Mouse (Mus musculus) midbrain, postnatal 0 days (tissue): Measurements from ENCODE around the gene Zeb2. TPM values are rescaled to one million over a fixed set of nuclear protein-coding genes. Genes with fewer than 3 reads are reported as not detected.

Source experiments
- ATAC-seq: fragments of 200-750 bp; cut with Nextera tagmentation; 2 replicates; pipeline ENCODE4 v1.8.0; 2017; ENCODE audit warnings: moderate number of reproducible peaks, mild to moderate bottlenecking, moderate TSS enrichment, moderate library complexity; ENCODE audit not compliant: low FRiP score
- DNase-seq: peaks from one replicate; pipeline ENCODE4 v3.0.0-alpha.2; 2015; ENCODE audit warnings: low spot score
- H3K27ac ChIP-seq: fragments of 300-500 bp; sonication (generic); 2 replicates; pipeline ENCODE4 v1.5.1; 2014; ENCODE audit warnings: low read depth, mild to moderate bottlenecking, low read length, mixed read lengths
- H3K27me3 ChIP-seq: fragments of 300-500 bp; sonication (generic); 2 replicates; pipeline ENCODE4 v1.6.1; 2014; ENCODE audit warnings: low read length, control low read depth, mixed read lengths; ENCODE audit not compliant: insufficient read depth
- H3K36me3 ChIP-seq: fragments of 300-500 bp; sonication (generic); 2 replicates; pipeline ENCODE4 v1.6.1; 2014; ENCODE audit warnings: low read length, control low read depth, mixed read lengths; ENCODE audit not compliant: insufficient read depth
- H3K4me1 ChIP-seq: fragments of 300-500 bp; sonication (generic); 2 replicates; pipeline ENCODE4 v1.6.1; 2014; ENCODE audit warnings: mild to moderate bottlenecking, control low read depth, antibody characterized with exemption, low read length, mixed read lengths; ENCODE audit not compliant: insufficient read depth
- H3K4me2 ChIP-seq: fragments of 300-500 bp; sonication (generic); 2 replicates; pipeline ENCODE4 v1.6.1; 2014; ENCODE audit warnings: low read depth, mild to moderate bottlenecking, low read length, mixed read lengths; ENCODE audit not compliant: poor library complexity, severe bottlenecking
- H3K4me3 ChIP-seq: fragments of 300-500 bp; sonication (generic); 2 replicates; pipeline ENCODE4 v1.5.1; 2014; ENCODE audit warnings: low read depth, mild to moderate bottlenecking, low read length, moderate library complexity
- H3K9ac ChIP-seq: fragments of 300-500 bp; sonication (generic); replicated peaks from 2 replicates; pipeline ENCODE4 v1.6.1; 2014; ENCODE audit warnings: mild to moderate bottlenecking, low read length, moderate library complexity, mixed read lengths; ENCODE audit not compliant: poor library complexity, severe bottlenecking
- H3K9me3 ChIP-seq: fragments of 300-500 bp; sonication (generic); 2 replicates; pipeline ENCODE4 v1.6.1; 2016; ENCODE audit warnings: low read length, control low read depth
- CTCF ChIP-seq: IDR thresholded peaks from 2 replicates; pipeline ENCODE4 v1.5.1; 2016; ENCODE audit warnings: antibody characterized with exemption, mild to moderate bottlenecking
- WGBS: fragments of 180-500 bp; shearing (Covaris S2); extraction: QIAGEN DNeasy Blood & Tissue Kit; methylation state at CpG from one replicate; pipeline ENCODE4 v1.1.7; 2014; 5-methylcytosine and 5-hydroxymethylcytosine counted together
- polyA plus RNA-seq: library from polyadenylated mRNA; unstranded; fragments of >200 nt; fragmentation: Nextera tagmentation; extraction: Ambion mirVana; gene quantifications from 2 replicates; pipeline ENCODE4 v1.2.1, GENCODE M21; 2015
- total RNA-seq: library from RNA; depleted of rRNA; stranded (reverse); fragments of >200 nt; gene quantifications from 2 replicates; pipeline ENCODE4 v1.2.3, GENCODE M21; 2014

The Zeb2 gene
- total and polyA plus RNA-seq, 2 experiments from 2014 or later = 15.3 to 39.6 TPM

DNA sequence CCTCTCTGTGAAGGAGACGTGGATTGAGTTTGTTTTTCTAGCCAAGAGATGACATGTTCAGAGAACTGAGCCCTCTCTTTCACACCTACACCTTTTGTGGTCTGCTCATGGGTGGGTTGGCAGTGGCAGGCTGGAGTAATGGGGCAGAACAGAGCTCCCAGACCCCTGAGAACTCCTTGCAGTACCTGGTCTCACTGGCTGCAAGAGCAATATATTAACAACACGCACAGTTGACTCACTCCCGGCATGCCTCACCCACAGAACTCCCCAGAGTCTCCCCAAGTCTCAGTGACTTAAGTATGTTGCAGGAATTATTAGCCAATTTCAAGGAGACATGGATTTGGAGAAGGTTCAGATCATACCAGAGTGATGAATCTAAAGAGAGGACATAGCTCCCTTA is 140.1 kb downstream of the Zeb2 start:
- no peaks in the 10 kb centered on the region; the same call in 1 of the 2 replicates for H3K4me1 ChIP-seq
- no peak overlapping the region for H3K9ac ChIP-seq
- H3K36me3 ChIP-seq = no peaks in the 10 kb centered on the region
- TF ChIP-seq CTCF = no peak
- no peak overlapping the region for H3K4me2 ChIP-seq
- no peak for ATAC-seq
- no peaks in the 10 kb centered on the region for H3K27me3 ChIP-seq
- no peak overlapping the region for H3K27ac ChIP-seq
- no peak for DNase-seq
- WGBS = 86% methylated on average over 3 of the region's 3 CpGs
- no peaks in the 10 kb centered on the region for H3K9me3 ChIP-seq
- H3K4me3 ChIP-seq = no peak overlapping the region

DNA sequence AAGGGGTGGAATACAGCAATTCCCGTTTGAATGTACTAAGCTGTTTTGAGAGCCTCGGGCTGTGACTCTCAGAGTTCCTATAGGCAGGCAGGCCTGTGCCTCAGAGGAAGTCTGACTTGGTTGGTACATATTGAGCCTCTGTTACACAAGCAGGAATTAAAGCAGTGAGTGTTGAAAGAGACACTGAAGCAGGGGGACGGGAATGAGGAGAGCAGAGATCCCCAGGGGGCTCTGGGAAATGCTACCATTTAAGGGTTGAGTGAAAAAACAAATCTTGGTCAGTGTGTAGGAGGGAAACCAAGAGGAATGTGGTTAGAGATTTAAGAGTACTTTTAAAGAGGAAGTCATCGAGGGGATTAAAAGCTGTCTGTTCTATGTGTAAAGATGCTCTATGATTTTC is 140.7 kb downstream of the Zeb2 start:
- Histone ChIP-seq H3K27ac (no peak overlapping the region), H3K27me3 (no peaks in the 10 kb centered on the region), H3K4me3 (no peak overlapping the region), H3K36me3 (no peaks in the 10 kb centered on the region), H3K9ac (no peak overlapping the region), H3K4me2 (no peak overlapping the region), H3K4me1 (no peaks in the 10 kb centered on the region; the same call in 1 of the 2 replicates), H3K9me3 (no peaks in the 10 kb centered on the region)
- 51% methylated on average over 4 of the region's 4 CpGs for WGBS
- DNase-seq = no peak
- no peak for TF ChIP-seq CTCF
- no peak for ATAC-seq

DNA sequence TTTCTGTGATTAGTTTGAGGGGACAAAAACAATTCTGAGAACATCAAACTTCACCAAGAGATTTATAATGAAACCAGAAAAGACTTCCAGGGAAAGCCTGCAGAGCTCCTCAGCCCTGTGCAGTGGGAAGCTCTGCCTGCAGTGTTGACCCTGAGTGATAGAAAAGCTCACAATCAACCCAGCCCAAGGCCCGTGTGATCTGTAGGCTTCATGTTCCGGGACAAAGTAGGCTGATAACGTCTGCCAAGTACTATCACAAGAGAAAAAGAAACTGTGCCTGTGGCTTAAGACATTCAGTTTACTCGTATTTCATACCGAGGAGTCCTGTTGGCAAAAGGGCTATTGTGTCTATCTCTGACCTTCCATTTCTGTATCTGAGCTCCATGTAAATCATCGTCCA is 143.4 kb downstream of the Zeb2 start:
- ATAC-seq (no peak), DNase-seq (no peak)
- 89% methylated on average over 6 of the region's 6 CpGs for WGBS
- Histone ChIP-seq H3K36me3 (no peaks in the 10 kb centered on the region), H3K9me3 (no peaks in the 10 kb centered on the region), H3K4me3 (no peak overlapping the region), H3K4me1 (no peaks in the 10 kb centered on the region), H3K9ac (no peak overlapping the region), H3K4me2 (no peak overlapping the region), H3K27ac (no peak overlapping the region), H3K27me3 (no peaks in the 10 kb centered on the region)
- TF ChIP-seq CTCF = no peak

DNA sequence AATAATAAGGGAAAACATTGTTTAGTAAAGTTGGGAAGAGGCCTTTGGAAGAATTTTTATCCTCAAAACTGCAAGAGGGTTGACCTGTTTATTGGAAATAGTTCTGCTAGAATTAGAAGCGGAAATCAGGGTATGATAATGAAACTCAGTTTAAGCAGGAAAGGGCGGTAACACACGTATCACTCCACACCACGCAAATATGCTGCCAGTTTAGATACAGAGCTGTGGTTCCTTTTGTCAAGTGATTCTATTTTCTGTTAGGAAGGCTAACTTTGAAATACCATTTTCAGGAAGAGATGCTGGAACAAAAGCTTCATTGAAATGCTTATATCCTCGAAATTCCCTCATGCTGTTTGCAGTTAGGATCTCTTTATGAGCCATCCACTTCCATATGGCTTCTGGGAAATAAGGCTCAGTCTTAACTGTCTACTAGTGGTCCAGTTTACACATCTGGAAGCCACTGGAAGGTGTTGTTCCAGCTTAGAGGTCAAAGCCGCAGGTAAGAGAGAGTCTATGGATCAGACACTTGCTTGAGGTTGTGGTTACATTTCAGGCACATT is 147.0 kb downstream of the Zeb2 start:
- WGBS = 83% methylated on average over 6 of the region's 6 CpGs
- no peak for DNase-seq
- Histone ChIP-seq H3K9me3 (no peaks in the 10 kb centered on the region), H3K27ac (no peak overlapping the region), H3K9ac (no peak overlapping the region), H3K4me1 (no peaks in the 10 kb centered on the region), H3K4me2 (no peak overlapping the region), H3K4me3 (no peak overlapping the region), H3K27me3 (no peaks in the 10 kb centered on the region), H3K36me3 (no peaks in the 10 kb centered on the region)
- no peak for TF ChIP-seq CTCF
- no peak for ATAC-seq

DNA sequence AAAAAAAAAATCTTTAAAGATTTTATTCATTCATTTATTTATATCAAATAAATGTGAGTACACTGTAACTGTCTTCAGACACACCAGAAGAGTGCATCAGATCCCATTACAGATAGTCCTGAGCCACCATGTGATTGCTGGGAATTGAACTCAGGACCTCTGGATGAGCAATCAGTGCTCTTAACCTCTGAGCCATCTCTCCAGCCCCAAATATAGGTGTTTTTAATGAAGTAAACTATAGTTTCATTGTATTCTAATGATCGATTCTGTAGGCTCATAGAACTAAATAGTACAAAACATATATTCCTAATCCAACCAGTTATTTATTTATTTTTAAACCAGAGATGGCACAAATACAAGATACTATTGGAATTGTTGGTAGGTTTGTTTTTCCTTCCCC is 147.6 kb downstream of the Zeb2 start:
- WGBS = 96% methylated on average over 1 of the region's 1 CpGs
- Histone ChIP-seq H3K36me3 (no peaks in the 10 kb centered on the region), H3K9ac (no peak overlapping the region), H3K9me3 (no peaks in the 10 kb centered on the region), H3K4me1 (no peaks in the 10 kb centered on the region), H3K27ac (no peak overlapping the region), H3K4me3 (no peak overlapping the region), H3K4me2 (no peak overlapping the region), H3K27me3 (no peaks in the 10 kb centered on the region)
- TF ChIP-seq CTCF = no peak
- ATAC-seq (no peak), DNase-seq (no peak)

DNA sequence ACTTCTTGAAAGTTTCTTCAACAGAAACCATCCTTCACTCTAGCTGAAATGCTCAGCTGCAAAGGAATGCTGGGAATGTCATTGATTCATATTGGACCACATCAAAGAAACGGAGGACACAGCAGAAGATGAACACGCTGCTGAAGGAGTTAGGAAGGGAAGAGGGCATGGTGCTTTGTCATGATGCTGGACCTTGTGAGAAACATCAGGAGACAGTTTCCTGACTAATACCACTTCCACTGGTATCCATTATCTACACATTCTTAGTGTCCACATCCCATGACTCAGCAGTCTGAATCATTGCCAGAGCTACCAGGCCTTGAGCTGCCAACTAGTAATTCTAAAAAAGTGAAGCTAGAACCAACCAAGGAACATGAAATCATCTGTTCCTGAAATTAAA is 148.0 kb downstream of the Zeb2 start:
- Histone ChIP-seq H3K4me3 (no peak overlapping the region), H3K4me2 (no peak overlapping the region), H3K27ac (no peak overlapping the region), H3K36me3 (no peaks in the 10 kb centered on the region), H3K9ac (no peak overlapping the region), H3K4me1 (no peaks in the 10 kb centered on the region), H3K9me3 (no peaks in the 10 kb centered on the region), H3K27me3 (no peaks in the 10 kb centered on the region)
- ATAC-seq = no peak
- 85% methylated on average over 2 of the region's 2 CpGs for WGBS
- no peak for TF ChIP-seq CTCF
- DNase-seq = no peak
